Mouse (Mus musculus) liver, postnatal 0 days (tissue): Measurements from ENCODE around the gene Med28. TPM values are rescaled to one million over a fixed set of nuclear protein-coding genes. Genes with fewer than 3 reads are reported as not detected.

Experiments
- ATAC-seq: fragments of 200-750 bp; cut with Nextera tagmentation; 2 replicates; pipeline ENCODE4 v1.8.0; 2017; ENCODE audit warnings: mild to moderate bottlenecking, moderate library complexity
- DNase-seq: peaks from one replicate; pipeline ENCODE4 v3.0.0-alpha.2; 2016
- H3K27ac ChIP-seq: fragments of 300-500 bp; sonication (generic); 2 replicates; pipeline ENCODE4 v1.5.1; 2014; ENCODE audit warnings: antibody characterized with exemption, moderate library complexity, mild to moderate bottlenecking, low read depth
- H3K27me3 ChIP-seq: fragments of 300-500 bp; sonication (generic); 2 replicates; pipeline ENCODE4 v1.6.1; 2014; ENCODE audit warnings: low read length, control low read depth, mixed read lengths; ENCODE audit not compliant: insufficient read depth
- H3K36me3 ChIP-seq: fragments of 300-500 bp; sonication (generic); replicated peaks from 2 replicates; pipeline ENCODE4 v1.6.1; 2014; ENCODE audit warnings: mild to moderate bottlenecking, control low read depth, low read length, moderate library complexity, mixed read lengths; ENCODE audit not compliant: insufficient read depth
- H3K4me1 ChIP-seq: fragments of 300-500 bp; sonication (generic); 2 replicates; pipeline ENCODE4 v1.6.1; 2014; ENCODE audit warnings: antibody characterized with exemption, mild to moderate bottlenecking, control low read depth; ENCODE audit not compliant: insufficient read depth
- H3K4me2 ChIP-seq: fragments of 300-500 bp; sonication (generic); 2 replicates; pipeline ENCODE4 v1.6.1; 2014; ENCODE audit warnings: low read depth, mild to moderate bottlenecking, low read length, moderate library complexity, mixed read lengths
- H3K4me3 ChIP-seq: fragments of 300-500 bp; sonication (generic); 2 replicates; pipeline ENCODE4 v1.5.1; 2014; ENCODE audit warnings: low read depth, low read length
- H3K9ac ChIP-seq: fragments of 300-500 bp; sonication (generic); replicated peaks from 2 replicates; pipeline ENCODE4 v1.6.1; 2014; ENCODE audit warnings: mild to moderate bottlenecking, moderate library complexity
- H3K9me3 ChIP-seq: fragments of 300-500 bp; sonication (generic); 2 replicates; pipeline ENCODE4 v1.6.1; 2016; ENCODE audit warnings: mild to moderate bottlenecking, control low read depth, low read length, mixed read lengths
- CTCF ChIP-seq: sonication (generic); IDR thresholded peaks from 2 replicates; pipeline ENCODE4 v1.5.1; 2016; ENCODE audit warnings: antibody characterized with exemption, low read depth
- EP300 ChIP-seq: IDR thresholded peaks from 2 replicates; pipeline ENCODE4 v1.6.1; 2016; ENCODE audit warnings: antibody characterized with exemption, low read depth, mild to moderate bottlenecking
- WGBS: fragments of 180-500 bp; shearing (Covaris S2); extraction: QIAGEN DNeasy Blood & Tissue Kit; methylation state at CpG from one replicate; pipeline ENCODE4 v1.1.7; 2014; ENCODE audit not compliant: insufficient replicate concordance; 5-methylcytosine and 5-hydroxymethylcytosine counted together
- polyA plus RNA-seq: library from polyadenylated mRNA; unstranded; fragments of >200 nt; fragmentation: Nextera tagmentation; extraction: Ambion mirVana; gene quantifications from 2 replicates; pipeline ENCODE4 v1.2.1, GENCODE M21; 2015

Med28 gene
- 70.5 and 72.2 TPM in 2 replicates for polyA plus RNA-seq

- H3K27me3 ChIP-seq = no peaks in the 10 kb centered on the region
- peak; percentile 96 for DNase-seq
- H3K4me1 ChIP-seq = peaks cover 21% of the 10 kb centered on the region
- no peaks in the 10 kb centered on the region for H3K9me3 ChIP-seq
- WGBS = 2% methylated on average over 55 of the region's 56 CpGs
- H3K4me3 ChIP-seq = peak within 1 kb of the TSS; percentile 97
- peak within 1 kb of the TSS; percentile 75 for H3K27ac ChIP-seq
- H3K36me3 ChIP-seq = peaks cover 12% of the 10 kb centered on the region
- H3K9ac ChIP-seq = peak within 1 kb of the TSS; percentile 89
- H3K4me2 ChIP-seq = peak within 1 kb of the TSS; percentile 95
- TF ChIP-seq EP300 (no peak), CTCF (no peak)
- ATAC-seq = peak; percentile 92
Observed at GRCm38 (mm10) chr5:45519960-45520808, at the start of gene Med28. Med28 (plus strand) TSS chr5:45520229.

DNA sequence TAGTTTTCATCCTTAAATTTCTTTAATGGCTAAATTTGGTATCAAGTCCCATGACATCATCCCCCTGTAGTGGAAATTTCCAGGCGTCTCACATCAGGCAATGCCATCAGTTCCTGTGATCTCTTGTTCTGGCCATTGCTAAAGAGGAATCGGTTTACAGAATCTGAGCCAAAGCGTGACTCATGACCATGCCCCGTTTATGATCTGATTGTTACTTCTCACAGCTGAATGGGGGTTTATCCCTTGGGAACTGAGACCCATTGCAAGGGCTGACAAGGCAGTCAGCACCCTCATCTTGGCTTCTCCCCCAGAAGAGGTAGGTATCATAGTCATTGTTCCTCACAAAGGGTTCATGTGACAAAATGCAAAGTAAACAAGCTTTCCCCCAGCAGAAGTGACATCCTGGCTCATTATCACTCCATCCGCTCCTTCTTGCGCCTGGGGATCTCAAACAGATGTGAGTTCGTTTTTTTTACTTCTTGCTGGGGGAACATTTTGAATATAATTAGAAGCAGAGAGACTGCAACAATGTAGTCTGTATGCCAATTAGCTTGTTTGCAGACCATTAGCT is 47.1 kb upstream of the Med28 start:
- Histone ChIP-seq H3K4me2 (no peak overlapping the region), H3K27ac (no peak overlapping the region), H3K9me3 (no peaks in the 10 kb centered on the region), H3K4me3 (no peak overlapping the region), H3K27me3 (0 out of 2 replicates have a peak, but pooled peaks cover 2% of the 10 kb centered on the region), H3K4me1 (peaks cover 3% of the 10 kb centered on the region; the same call in 1 of the 2 replicates), H3K9ac (no peak overlapping the region), H3K36me3 (no peaks in the 10 kb centered on the region)
- no peak for TF ChIP-seq CTCF
- ATAC-seq = no peak
- no peak for DNase-seq
- 29% methylated on average over 7 of the region's 7 CpGs for WGBS

GRCm38 (mm10) chr5:45473521-45473920 is 46.5 kb upstream of the Med28 start:
- DNase-seq (no peak), ATAC-seq (no peak)
- TF ChIP-seq CTCF (no peak), EP300 (no peak)
- Histone ChIP-seq H3K36me3 (no peaks in the 10 kb centered on the region), H3K4me1 (peaks cover 3% of the 10 kb centered on the region; the same call in 1 of the 2 replicates), H3K9ac (no peak overlapping the region), H3K4me3 (no peak overlapping the region), H3K4me2 (no peak overlapping the region), H3K27me3 (0 out of 2 replicates have a peak, but pooled peaks cover 2% of the 10 kb centered on the region), H3K27ac (no peak overlapping the region), H3K9me3 (no peaks in the 10 kb centered on the region)
- WGBS = 88% methylated on average over 1 of the region's 1 CpGs

- peak; percentile 56 for ATAC-seq
- Histone ChIP-seq H3K4me2 (no peak overlapping the region), H3K36me3 (no peaks in the 10 kb centered on the region), H3K9ac (no peak overlapping the region), H3K9me3 (no peaks in the 10 kb centered on the region), H3K27ac (no peak overlapping the region), H3K4me1 (peaks cover 3% of the 10 kb centered on the region; the same call in 1 of the 2 replicates), H3K4me3 (no peak overlapping the region), H3K27me3 (0 out of 2 replicates have a peak, but pooled peaks cover 2% of the 10 kb centered on the region)
- TF ChIP-seq EP300 (no peak), CTCF (peak; percentile 79)
- WGBS = 21% methylated on average over 6 of the region's 6 CpGs
- no peak for DNase-seq
Observed at GRCm38 (mm10) chr5:45474215-45474614, 45.8 kb upstream of the Med28 start.

DNA sequence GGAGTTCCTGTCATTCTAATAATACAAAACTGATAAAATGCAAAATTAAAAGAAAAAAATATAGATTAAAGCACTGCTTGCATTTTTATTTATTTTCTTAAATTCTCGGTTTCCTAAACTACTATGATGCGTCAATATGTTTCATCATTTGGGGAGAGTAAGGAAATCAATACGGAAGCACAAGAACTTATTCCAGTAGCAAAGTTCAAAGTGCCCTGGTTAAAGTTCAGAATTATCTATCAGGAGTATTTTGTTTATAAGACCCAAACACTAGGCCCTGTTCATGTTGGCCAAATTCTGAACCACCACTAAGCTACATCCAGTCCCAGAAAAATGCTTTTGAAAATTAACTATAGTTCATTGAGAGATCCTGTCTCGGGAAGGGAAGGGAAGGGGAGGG is 45.3 kb upstream of the Med28 start:
- H3K4me1 ChIP-seq = peaks cover 3% of the 10 kb centered on the region; the same call in 1 of the 2 replicates
- H3K4me3 ChIP-seq = no peak overlapping the region
- no peak overlapping the region for H3K9ac ChIP-seq
- 48% methylated on average over 4 of the region's 4 CpGs for WGBS
- 0 out of 2 replicates have a peak, but pooled peaks cover 2% of the 10 kb centered on the region for H3K27me3 ChIP-seq
- TF ChIP-seq CTCF = no peak
- TF ChIP-seq EP300 = no peak
- H3K36me3 ChIP-seq = no peaks in the 10 kb centered on the region
- no peak overlapping the region for H3K27ac ChIP-seq
- no peak overlapping the region for H3K4me2 ChIP-seq
- no peak for DNase-seq
- ATAC-seq = peak; percentile 56; the same call in 1 of the 2 replicates
- no peaks in the 10 kb centered on the region for H3K9me3 ChIP-seq

- DNase-seq (no peak), ATAC-seq (no peak)
- 84% methylated on average over 5 of the region's 5 CpGs for WGBS
- peaks cover 3% of the 10 kb centered on the region; the same call in 1 of the 2 replicates for H3K4me1 ChIP-seq
- H3K9ac ChIP-seq = no peak overlapping the region
- no peak overlapping the region for H3K4me2 ChIP-seq
- no peaks in the 10 kb centered on the region for H3K9me3 ChIP-seq
- no peaks in the 10 kb centered on the region for H3K36me3 ChIP-seq
- H3K4me3 ChIP-seq = no peak overlapping the region
- TF ChIP-seq CTCF (no peak), EP300 (no peak)
- H3K27me3 ChIP-seq = no peaks in the 10 kb centered on the region
- no peak overlapping the region for H3K27ac ChIP-seq
Observed at GRCm38 (mm10) chr5:45475771-45476170, 44.3 kb upstream of the Med28 start.
